Mouse (Mus musculus): Measurements from ENCODE around the gene Trim21. TPM values are rescaled to one million over a fixed set of nuclear protein-coding genes. Genes with fewer than 3 reads are reported as not detected.

The Trim21 gene
- polyA plus RNA-seq, 1 experiment from 2014 or later, result not detected

DNA sequence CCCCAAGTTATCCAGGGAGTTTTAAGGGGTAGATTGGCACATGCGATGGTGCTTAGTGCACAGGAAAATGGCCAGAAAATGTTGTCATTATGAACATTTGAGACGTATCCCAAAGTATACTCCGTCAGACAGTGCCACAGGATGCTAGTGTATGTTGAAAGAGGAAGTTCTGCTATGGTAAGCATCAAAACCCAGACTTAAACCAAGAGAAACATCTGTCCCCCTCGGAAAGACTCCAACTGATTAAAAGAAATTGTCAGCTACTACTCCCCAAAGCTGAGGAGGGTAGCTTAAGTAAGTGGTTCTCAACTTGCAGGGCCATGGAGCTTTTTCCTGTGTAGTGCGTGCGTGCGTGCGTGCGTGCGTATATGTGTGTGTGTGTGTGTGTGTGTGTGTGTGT lies 53.4 kb downstream of the Trim21 start:
- Histone ChIP-seq H3K27ac (ENCODE audit: low read length) (no peak overlapping the region), H3K9ac (ENCODE audit: low read depth, low read length) (no peak overlapping the region), H3K4me1 (ENCODE audit: control insufficient read depth, insufficient read depth, low read length) (0 out of 2 replicates have a peak, but pooled peaks cover 3% of the 10 kb centered on the region), H3K9me3 (replicated peaks; ENCODE audit: control insufficient read depth, low read length, poor library complexity, severe bottlenecking) (no peaks in the 10 kb centered on the region), H3K36me3 (ENCODE audit: control insufficient read depth, insufficient read depth, low read length) (no peaks in the 10 kb centered on the region), H3K4me3 (ENCODE audit: low read depth, low read length) (no peak overlapping the region), H3K4me2 (ENCODE audit: low read length) (no peak overlapping the region), H3K27me3 (ENCODE audit: control insufficient read depth, insufficient read depth, low read depth, low read length) (no peaks in the 10 kb centered on the region)
- ATAC-seq, result no peak
- WGBS, result 89% methylated on average over 10 of the region's 10 CpGs

DNA sequence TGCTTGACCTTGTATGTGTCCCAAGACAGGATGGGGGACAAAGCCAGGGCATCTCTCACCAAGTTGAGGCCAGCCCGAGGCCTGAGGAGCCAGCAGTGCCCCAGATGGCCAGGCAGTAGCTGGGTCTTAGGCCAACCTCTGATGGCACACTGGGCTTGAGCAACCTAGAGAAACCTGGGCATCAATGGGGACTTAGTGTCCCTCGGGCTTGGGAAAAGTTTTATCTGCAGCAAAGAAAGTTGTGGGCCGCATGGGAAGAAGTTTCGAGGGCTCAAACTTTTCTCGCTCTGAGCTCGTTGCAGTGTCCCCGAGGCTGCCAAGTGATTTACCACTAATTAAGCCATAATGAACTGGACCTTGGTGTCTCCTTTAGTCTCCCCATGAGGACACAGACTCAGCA lies 55.6 kb downstream of the Trim21 start:
- no peak overlapping the region for H3K9ac ChIP-seq (ENCODE audit: low read depth, low read length)
- no peaks in the 10 kb centered on the region for H3K27me3 ChIP-seq (ENCODE audit: control insufficient read depth, insufficient read depth, low read depth, low read length)
- WGBS, result 71% methylated on average over 7 of the region's 7 CpGs
- H3K27ac ChIP-seq (ENCODE audit: low read length), result no peak overlapping the region
- H3K4me1 ChIP-seq (ENCODE audit: control insufficient read depth, insufficient read depth, low read length), result 0 out of 2 replicates have a peak, but pooled peaks cover 3% of the 10 kb centered on the region
- no peak overlapping the region for H3K4me3 ChIP-seq (ENCODE audit: low read depth, low read length)
- H3K9me3 ChIP-seq (replicated peaks; ENCODE audit: control insufficient read depth, low read length, poor library complexity, severe bottlenecking), result no peaks in the 10 kb centered on the region
- no peak overlapping the region for H3K4me2 ChIP-seq (ENCODE audit: low read length)
- no peak for ATAC-seq
- H3K36me3 ChIP-seq (ENCODE audit: control insufficient read depth, insufficient read depth, low read length), result no peaks in the 10 kb centered on the region

DNA sequence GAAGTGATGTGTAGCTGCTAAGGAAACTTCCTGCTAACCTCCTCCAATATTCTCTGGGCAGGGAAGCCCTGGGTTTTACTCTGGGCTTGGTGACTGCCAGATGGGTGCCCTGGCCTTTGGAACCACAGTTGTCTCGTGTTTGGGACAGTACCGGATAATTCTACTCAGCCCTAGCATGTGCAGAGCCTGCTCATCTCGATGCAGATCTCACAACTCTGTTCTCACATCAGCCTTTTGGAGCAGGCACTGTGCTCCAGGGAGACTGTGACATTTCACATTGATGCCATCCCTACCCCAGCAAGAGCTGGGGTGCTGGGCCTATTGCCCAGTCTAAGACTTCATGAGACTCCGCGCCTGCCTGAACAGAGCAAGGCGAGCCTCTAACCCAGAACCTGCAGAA lies 56.6 kb downstream of the Trim21 start:
- Histone ChIP-seq H3K9ac (ENCODE audit: low read depth, low read length) (no peak overlapping the region), H3K9me3 (replicated peaks; ENCODE audit: control insufficient read depth, low read length, poor library complexity, severe bottlenecking) (no peaks in the 10 kb centered on the region), H3K27ac (ENCODE audit: low read length) (no peak overlapping the region), H3K27me3 (ENCODE audit: control insufficient read depth, insufficient read depth, low read depth, low read length) (no peaks in the 10 kb centered on the region), H3K4me1 (ENCODE audit: control insufficient read depth, insufficient read depth, low read length) (0 out of 2 replicates have a peak, but pooled peaks cover 3% of the 10 kb centered on the region), H3K4me3 (ENCODE audit: low read depth, low read length) (no peak overlapping the region), H3K36me3 (ENCODE audit: control insufficient read depth, insufficient read depth, low read length) (no peaks in the 10 kb centered on the region), H3K4me2 (ENCODE audit: low read length) (no peak overlapping the region)
- ATAC-seq, result no peak
- WGBS, result 85% methylated on average over 6 of the region's 6 CpGs

DNA sequence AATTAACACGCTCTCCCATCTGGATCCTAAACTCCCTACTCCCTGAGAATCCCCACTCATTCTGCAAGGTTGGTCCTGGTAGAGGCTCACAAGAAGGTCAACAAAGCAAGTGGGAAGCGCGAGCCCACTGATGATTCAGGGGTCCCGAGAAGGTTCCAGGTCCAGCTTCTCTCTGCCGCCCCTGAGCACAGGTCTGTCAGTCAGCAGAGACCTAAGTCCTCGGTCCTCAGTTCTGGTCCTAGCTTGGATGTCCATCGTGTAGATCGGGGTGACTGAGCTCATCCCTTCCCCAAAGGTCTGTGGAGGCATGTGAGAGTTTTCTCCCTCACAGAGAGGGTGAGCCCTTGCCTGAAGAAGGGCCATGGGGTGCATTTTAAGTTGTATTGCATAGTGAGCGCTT lies 57.2 kb downstream of the Trim21 start:
- H3K4me1 ChIP-seq (ENCODE audit: control insufficient read depth, insufficient read depth, low read length), result no peaks in the 10 kb centered on the region
- no peaks in the 10 kb centered on the region for H3K36me3 ChIP-seq (ENCODE audit: control insufficient read depth, insufficient read depth, low read length)
- no peaks in the 10 kb centered on the region for H3K27me3 ChIP-seq (ENCODE audit: control insufficient read depth, insufficient read depth, low read depth, low read length)
- H3K27ac ChIP-seq (ENCODE audit: low read length), result no peak overlapping the region
- no peak overlapping the region for H3K4me2 ChIP-seq (ENCODE audit: low read length)
- H3K9ac ChIP-seq (ENCODE audit: low read depth, low read length), result no peak overlapping the region
- H3K9me3 ChIP-seq (replicated peaks; ENCODE audit: control insufficient read depth, low read length, poor library complexity, severe bottlenecking), result no peaks in the 10 kb centered on the region
- H3K4me3 ChIP-seq (ENCODE audit: low read depth, low read length), result no peak overlapping the region
- 84% methylated on average over 9 of the region's 9 CpGs for WGBS
- ATAC-seq, result no peak

Other genes with a start within 250 kb of the Trim21 start
- gene Rrm1, start 123.8 kb downstream of the Trim21 start, polyA plus RNA-seq (2015; fragmentation: Nextera tagmentation; extraction: Ambion mirVana), result 38.5 and 42.8 TPM in 2 replicates
- gene Olfr543, start 83.8 kb downstream of the Trim21 start, polyA plus RNA-seq (2015; fragmentation: Nextera tagmentation; extraction: Ambion mirVana), result 0.47 and 0.59 TPM in 2 replicates
- 0.19 and 0.25 TPM in 2 replicates for gene Olfr544, start 77.2 kb downstream of the Trim21 start, polyA plus RNA-seq (2015; fragmentation: Nextera tagmentation; extraction: Ambion mirVana)
- 0.23 and 0.25 TPM in 2 replicates for gene Olfr545, start 65.9 kb downstream of the Trim21 start, polyA plus RNA-seq (2015; fragmentation: Nextera tagmentation; extraction: Ambion mirVana)
- gene Olfr547, start 30.7 kb downstream of the Trim21 start, polyA plus RNA-seq (2015; fragmentation: Nextera tagmentation; extraction: Ambion mirVana), result not detected in 2 replicates
- gene Olfr548-ps1, start 24.6 kb downstream of the Trim21 start, polyA plus RNA-seq (2015; fragmentation: Nextera tagmentation; extraction: Ambion mirVana), result not detected in 2 replicates
- not detected in 2 replicates for gene Olfr549, start 15.6 kb downstream of the Trim21 start, polyA plus RNA-seq (2015; fragmentation: Nextera tagmentation; extraction: Ambion mirVana)
- gene Olfr550, start 6.0 kb upstream of the Trim21 start, polyA plus RNA-seq (2015; fragmentation: Nextera tagmentation; extraction: Ambion mirVana), result not detected in 2 replicates
- gene Olfr551, start 26.4 kb upstream of the Trim21 start, polyA plus RNA-seq (2015; fragmentation: Nextera tagmentation; extraction: Ambion mirVana), result not detected in 2 replicates
- not detected in 2 replicates for gene Olfr552, start 32.3 kb upstream of the Trim21 start, polyA plus RNA-seq (2015; fragmentation: Nextera tagmentation; extraction: Ambion mirVana)
- not detected in 2 replicates for gene Olfr553, start 52.7 kb upstream of the Trim21 start, polyA plus RNA-seq (2015; fragmentation: Nextera tagmentation; extraction: Ambion mirVana)
- gene Olfr554, start 72.9 kb upstream of the Trim21 start, polyA plus RNA-seq (2015; fragmentation: Nextera tagmentation; extraction: Ambion mirVana), result not detected in 2 replicates
- not detected in 2 replicates for gene Olfr555, start 93.3 kb upstream of the Trim21 start, polyA plus RNA-seq (2015; fragmentation: Nextera tagmentation; extraction: Ambion mirVana)
- gene Olfr556, start 99.4 kb upstream of the Trim21 start, polyA plus RNA-seq (2015; fragmentation: Nextera tagmentation; extraction: Ambion mirVana), result not detected in 2 replicates
- gene Trim68, start 121.8 kb upstream of the Trim21 start, polyA plus RNA-seq (2015; fragmentation: Nextera tagmentation; extraction: Ambion mirVana), result 6.4 and 7.3 TPM in 2 replicates
- not detected in 2 replicates for gene Olfr557, start 130.4 kb upstream of the Trim21 start, polyA plus RNA-seq (2015; fragmentation: Nextera tagmentation; extraction: Ambion mirVana)
- not detected in 2 replicates for gene Olfr558, start 136.7 kb upstream of the Trim21 start, polyA plus RNA-seq (2015; fragmentation: Nextera tagmentation; extraction: Ambion mirVana)
- gene Olfr33, start 153.6 kb upstream of the Trim21 start, polyA plus RNA-seq (2015; fragmentation: Nextera tagmentation; extraction: Ambion mirVana), result not detected in 2 replicates
- not detected in 2 replicates for gene Olfr559, start 162.0 kb upstream of the Trim21 start, polyA plus RNA-seq (2015; fragmentation: Nextera tagmentation; extraction: Ambion mirVana)
- not detected in 2 replicates for gene Olfr560, start 193.9 kb upstream of the Trim21 start, polyA plus RNA-seq (2015; fragmentation: Nextera tagmentation; extraction: Ambion mirVana)
- 0.16 TPM in 1 of 2 replicates, not detected in the other for gene Olfr78, start 194.0 kb upstream of the Trim21 start, polyA plus RNA-seq (2015; fragmentation: Nextera tagmentation; extraction: Ambion mirVana)
- not detected in 2 replicates for gene Olfr561, start 205.7 kb upstream of the Trim21 start, polyA plus RNA-seq (2015; fragmentation: Nextera tagmentation; extraction: Ambion mirVana)
- gene Olfr564, start 238.0 kb upstream of the Trim21 start, polyA plus RNA-seq (2015; fragmentation: Nextera tagmentation; extraction: Ambion mirVana), result not detected in 2 replicates

Measured in midbrain, embryonic 16.5 days (tissue).